Mouse (Mus musculus) MEL (cell line): ENCODE data around the gene Tnnc2. TPM values are rescaled to one million over a fixed set of nuclear protein-coding genes. Genes with fewer than 3 reads are reported as not detected.

Experiments
- DNase-seq: peaks from one replicate; pipeline ENCODE4 v3.0.0; 2011; ENCODE audit warnings: low read depth, low spot score
- H3K27ac ChIP-seq: 2 replicates; pipeline ENCODE4 v1.5.1; 2012; ENCODE audit warnings: low read depth, mild to moderate bottlenecking, control low read depth, low read length, moderate library complexity; ENCODE audit not compliant: control insufficient read depth
- H3K27me3 ChIP-seq, 2 experiments: fragments of 150-350 bp in 1 of 2; sonication (generic) in 1 of 2; 2 replicates each; pipeline ENCODE4 v1.6.1; 2012; ENCODE audit warnings: low read length in 2 of 2, mild to moderate bottlenecking in 2 of 2, improper control_type of control experiment in 1 of 2, moderate library complexity in 1 of 2; ENCODE audit not compliant: insufficient read depth in 2 of 2, control insufficient read depth in 1 of 2
- H3K36me3 ChIP-seq, 2 experiments: 2 replicates each; pipeline ENCODE4 v1.6.1; 2012 to 2014; ENCODE audit warnings: low read length in 2 of 2, improper control_type of control experiment in 1 of 2, inconsistent platforms in 1 of 2, mild to moderate bottlenecking in 1 of 2; ENCODE audit not compliant: insufficient read depth in 2 of 2, control insufficient read depth in 1 of 2
- H3K4me1 ChIP-seq, 2 experiments: fragments of 150-350 bp in 1 of 2; sonication (generic) in 1 of 2; 2 replicates each; pipeline ENCODE4 v1.6.1; 2012; ENCODE audit warnings: low read length in 2 of 2, improper control_type of control experiment in 1 of 2, mild to moderate bottlenecking in 1 of 2; ENCODE audit not compliant: insufficient read depth in 2 of 2, control insufficient read depth in 1 of 2
- H3K4me3 ChIP-seq, 2 experiments: fragments of 150-350 bp in 1 of 2; sonication (generic) in 1 of 2; 2 replicates each; pipeline ENCODE4 v1.5.1; 2012; ENCODE audit warnings: low read depth in 2 of 2, low read length in 2 of 2, mild to moderate bottlenecking in 2 of 2, moderate library complexity in 2 of 2, control low read depth in 1 of 2, improper control_type of control experiment in 1 of 2; ENCODE audit not compliant: control insufficient read depth in 1 of 2, insufficient read depth in 1 of 2
- H3K79me2 ChIP-seq: 2 replicates; pipeline ENCODE4 v1.6.1; 2012; ENCODE audit warnings: mild to moderate bottlenecking, low read length, moderate library complexity; ENCODE audit not compliant: control insufficient read depth, poor library complexity, insufficient read depth
- H3K9ac ChIP-seq: 2 replicates; pipeline ENCODE4 v1.6.1; 2012; ENCODE audit warnings: low read depth, mild to moderate bottlenecking, control low read depth, low read length, moderate library complexity; ENCODE audit not compliant: control insufficient read depth, poor library complexity, severe bottlenecking
- H3K9me3 ChIP-seq: fragments of 150-350 bp; sonication (generic); replicated peaks from 2 replicates; pipeline ENCODE4 v1.6.1; 2012; ENCODE audit warnings: mild to moderate bottlenecking, low read length, improper control_type of control experiment, moderate library complexity; ENCODE audit not compliant: insufficient read depth
- BHLHE40 ChIP-seq: IDR thresholded peaks from 2 replicates; pipeline ENCODE4 v1.6.1; 2012; ENCODE audit warnings: low read depth, mild to moderate bottlenecking, inconsistent platforms, low read length, improper control_type of control experiment, borderline replicate concordance
- CHD1 ChIP-seq: IDR thresholded peaks from 2 replicates; pipeline ENCODE4 v1.6.1; 2012; ENCODE audit warnings: low read depth, mild to moderate bottlenecking, inconsistent platforms, low read length, improper control_type of control experiment
- ELF1 ChIP-seq: IDR thresholded peaks from 2 replicates; pipeline ENCODE4 v1.6.1; 2014; ENCODE audit warnings: low read depth, mild to moderate bottlenecking, inconsistent platforms, low read length, improper control_type of control experiment, moderate library complexity
- ETS1 ChIP-seq: IDR thresholded peaks from 2 replicates; pipeline ENCODE4 v1.6.1; 2012; ENCODE audit warnings: low read depth, mild to moderate bottlenecking, inconsistent platforms, low read length, improper control_type of control experiment, moderate library complexity
- GATA1 ChIP-seq: IDR thresholded peaks from 2 replicates; pipeline ENCODE4 v1.6.1; 2011; ENCODE audit warnings: low read depth, low read length, improper control_type of control experiment
- HCFC1 ChIP-seq: IDR thresholded peaks from 2 replicates; pipeline ENCODE4 v1.6.1; 2012; ENCODE audit warnings: low read depth, mild to moderate bottlenecking, inconsistent platforms, low read length, improper control_type of control experiment, moderate library complexity
- KAT2A ChIP-seq: conservative IDR thresholded peaks from 2 replicates; pipeline ENCODE4 v1.6.1; 2012; ENCODE audit warnings: low read depth, low read length, improper control_type of control experiment, inconsistent platforms
- MAFK ChIP-seq: IDR thresholded peaks from 2 replicates; pipeline ENCODE4 v1.6.1; 2011; ENCODE audit warnings: low read depth, mild to moderate bottlenecking, low read length, improper control_type of control experiment, borderline replicate concordance
- MAX ChIP-seq: IDR thresholded peaks from 2 replicates; pipeline ENCODE4 v1.6.1; 2011; ENCODE audit warnings: low read length, improper control_type of control experiment
- MEF2A ChIP-seq: IDR thresholded peaks from 2 replicates; pipeline ENCODE4 v1.6.1; 2014; ENCODE audit warnings: low read depth, mild to moderate bottlenecking, inconsistent platforms, low read length, improper control_type of control experiment; ENCODE audit not compliant: poor library complexity, insufficient replicate concordance, severe bottlenecking; ENCODE audit errors: extremely low read depth
- MXI1 ChIP-seq: IDR thresholded peaks from 2 replicates; pipeline ENCODE4 v1.6.1; 2011; ENCODE audit warnings: mild to moderate bottlenecking, low read depth, low read length, improper control_type of control experiment
- MYB ChIP-seq: IDR thresholded peaks from 2 replicates; pipeline ENCODE4 v1.6.1; 2011; ENCODE audit warnings: mild to moderate bottlenecking, low read depth, low read length, improper control_type of control experiment
- NELFE ChIP-seq: IDR thresholded peaks from 2 replicates; pipeline ENCODE4 v1.6.1; 2011; ENCODE audit warnings: low read depth, low read length, improper control_type of control experiment
- NRF1 ChIP-seq: IDR thresholded peaks from 2 replicates; pipeline ENCODE4 v1.6.1; 2014; ENCODE audit warnings: low read depth, mild to moderate bottlenecking, inconsistent platforms, low read length, improper control_type of control experiment, moderate library complexity; ENCODE audit not compliant: poor library complexity, insufficient read depth, severe bottlenecking
- POLR2A ChIP-seq, 2 experiments: IDR thresholded peaks; 2 replicates each; pipeline ENCODE4 v1.6.1; 2011 to 2012; ENCODE audit warnings: low read length in 2 of 2, mild to moderate bottlenecking in 2 of 2, control low read depth in 1 of 2, improper control_type of control experiment in 1 of 2, low read depth in 1 of 2, moderate library complexity in 1 of 2; ENCODE audit not compliant: control insufficient read depth in 1 of 2, insufficient read depth in 1 of 2, poor library complexity in 1 of 2
- POLR2AphosphoS2 ChIP-seq: IDR thresholded peaks from 2 replicates; pipeline ENCODE4 v1.6.1; 2011; ENCODE audit warnings: low read length, improper control_type of control experiment
- SMC3 ChIP-seq: IDR thresholded peaks from 2 replicates; pipeline ENCODE4 v1.6.1; 2011; ENCODE audit warnings: low read depth, low read length, improper control_type of control experiment
- TAL1 ChIP-seq: IDR thresholded peaks from 2 replicates; pipeline ENCODE4 v1.6.1; 2012; ENCODE audit warnings: mild to moderate bottlenecking, inconsistent platforms, low read length, moderate library complexity, mixed read lengths
- TBP ChIP-seq: IDR thresholded peaks from 2 replicates; pipeline ENCODE4 v1.8.0; 2011; ENCODE audit warnings: low read depth, low read length, improper control_type of control experiment
- TCF12 ChIP-seq: IDR thresholded peaks from 2 replicates; pipeline ENCODE4 v1.6.1; 2014; ENCODE audit warnings: low read depth, mild to moderate bottlenecking, inconsistent platforms, low read length, improper control_type of control experiment, moderate library complexity
- UBTF ChIP-seq: IDR thresholded peaks from 2 replicates; pipeline ENCODE4 v1.6.1; 2012; ENCODE audit warnings: low read depth, mild to moderate bottlenecking, inconsistent platforms, low read length, improper control_type of control experiment, moderate library complexity, borderline replicate concordance; ENCODE audit not compliant: insufficient read depth
- USF1 ChIP-seq: IDR thresholded peaks from 2 replicates; pipeline ENCODE4 v1.6.1; 2014; ENCODE audit warnings: low read depth, mild to moderate bottlenecking, inconsistent platforms, low read length, improper control_type of control experiment, moderate library complexity
- ZC3H11A ChIP-seq: IDR thresholded peaks from 2 replicates; pipeline ENCODE4 v1.6.1; 2012; ENCODE audit warnings: low read depth, mild to moderate bottlenecking, inconsistent platforms, low read length, improper control_type of control experiment
- ZMIZ1 ChIP-seq: IDR thresholded peaks from 2 replicates; pipeline ENCODE4 v1.6.1; 2012; ENCODE audit warnings: low read depth, mild to moderate bottlenecking, inconsistent platforms, low read length, improper control_type of control experiment, moderate library complexity
- ZNF384 ChIP-seq: IDR thresholded peaks from 2 replicates; pipeline ENCODE4 v1.6.1; 2012; ENCODE audit warnings: low read depth, mild to moderate bottlenecking, inconsistent platforms, low read length, improper control_type of control experiment
- polyA plus RNA-seq, 2 experiments: library from polyadenylated mRNA; stranded (reverse) in 1 of 2; unstranded in 1 of 2; fragments of >175 nt in 1 of 2; fragments of >200 nt in 1 of 2; gene quantifications; 2 replicates each; pipeline versions ENCODE4 v1.2.1 to v1.2.4; 2012; ENCODE audit warnings: low replicate concordance in 2 of 2, low read depth in 1 of 2; ENCODE audit not compliant: insufficient read length in 2 of 2, insufficient read depth in 1 of 2, missing spikeins in 1 of 2
- total RNA-seq: library from RNA; depleted of rRNA; stranded (reverse); fragments of 300-350 nt; gene quantifications from 2 replicates; pipeline ENCODE4 v1.2.3, GENCODE M21; 2012

Gene Tnnc2
- total and polyA plus RNA-seq, 3 experiments: not detected

- DNase-seq: no peak
- H3K4me3 ChIP-seq: no peak overlapping the region
- no peaks in the 10 kb centered on the region for H3K9me3 ChIP-seq
- no peaks in the 10 kb centered on the region for H3K27me3 ChIP-seq
- peaks cover 4% of the 10 kb centered on the region for H3K79me2 ChIP-seq
- no peak for TF ChIP-seq NRF1
- peaks cover 2 to 31% of the 10 kb centered on the region in 2 experiments; a peak in 3 of 4 replicates for H3K4me1 ChIP-seq
- H3K27ac ChIP-seq: no peak overlapping the region
- no peak overlapping the region for H3K9ac ChIP-seq
- peaks cover 0 to 23% of the 10 kb centered on the region in 2 experiments; a peak in 2 of 4 replicates for H3K36me3 ChIP-seq
Observed at GRCm38 (mm10) chr2:164825521-164825920, 45.8 kb upstream of the Tnnc2 start.

- H3K4me1 ChIP-seq: peaks cover 2 to 31% of the 10 kb centered on the region in 2 experiments; a peak in 3 of 4 replicates
- H3K9ac ChIP-seq: 0 out of 2 replicates have a peak overlapping the region, but pooled peaks have one; percentile 73
- no peak for DNase-seq
- no peak overlapping the region for H3K27ac ChIP-seq
- no peaks in the 10 kb centered on the region for H3K27me3 ChIP-seq
- no peaks in the 10 kb centered on the region for H3K9me3 ChIP-seq
- TF ChIP-seq CHD1 (no peak), ELF1 (no peak), ZMIZ1 (no peak), ZC3H11A (no peak), MEF2A (no peak), ZNF384 (no peak), SMC3 (no peak), POLR2A (IDR thresholded peaks at IDR 0.05; ENCODE audit: control insufficient read depth in 1 of 2, insufficient read depth in 1 of 2, low read depth in 1 of 2, low read length in 2 of 2, poor library complexity in 1 of 2) (no peak), TBP (no peak)
- H3K79me2 ChIP-seq: peaks cover 4% of the 10 kb centered on the region
- peaks cover 0 to 23% of the 10 kb centered on the region in 2 experiments; a peak in 2 of 4 replicates for H3K36me3 ChIP-seq
- peak overlapping the region in 1 of 2 experiments; percentile 80; a peak in 1 of 4 replicates for H3K4me3 ChIP-seq
Observed at GRCm38 (mm10) chr2:164823969-164824368, 44.2 kb upstream of the Tnnc2 start.

GRCm38 (mm10) chr2:164823181-164823585 lies 43.4 kb upstream of the Tnnc2 start:
- Histone ChIP-seq H3K9me3 (no peaks in the 10 kb centered on the region), H3K27ac (peak overlapping the region; percentile 59), H3K36me3 (peaks cover 0 to 23% of the 10 kb centered on the region in 2 experiments; a peak in 2 of 4 replicates), H3K4me3 (peak overlapping the region; percentile 77 to 80), H3K9ac (peak overlapping the region; percentile 73), H3K27me3 (no peaks in the 10 kb centered on the region), H3K79me2 (peaks cover 4% of the 10 kb centered on the region), H3K4me1 (peaks cover 2 to 31% of the 10 kb centered on the region in 2 experiments; a peak in 3 of 4 replicates)
- peak; percentile 80 for DNase-seq
- TF ChIP-seq ZNF384 (no peak), ETS1 (peak; percentile 42; the same call in 1 of the 2 replicates), TAL1 (no peak), UBTF (no peak), TCF12 (no peak), MYB (no peak), POLR2AphosphoS2 (no peak), USF1 (no peak), MXI1 (peak; percentile 58; the same call in 1 of the 2 replicates), CHD1 (no peak), ZC3H11A (no peak), NELFE (no peak; the same call in 1 of the 2 replicates), KAT2A (no peak), MAX (peak; percentile 6; the same call in 1 of the 2 replicates), BHLHE40 (no peak), MAFK (no peak), HCFC1 (no peak), ZMIZ1 (no peak), GATA1 (no peak)
